8 mouse cellular contexts compared by ENCODE assay signal in the genomic region with DNA sequence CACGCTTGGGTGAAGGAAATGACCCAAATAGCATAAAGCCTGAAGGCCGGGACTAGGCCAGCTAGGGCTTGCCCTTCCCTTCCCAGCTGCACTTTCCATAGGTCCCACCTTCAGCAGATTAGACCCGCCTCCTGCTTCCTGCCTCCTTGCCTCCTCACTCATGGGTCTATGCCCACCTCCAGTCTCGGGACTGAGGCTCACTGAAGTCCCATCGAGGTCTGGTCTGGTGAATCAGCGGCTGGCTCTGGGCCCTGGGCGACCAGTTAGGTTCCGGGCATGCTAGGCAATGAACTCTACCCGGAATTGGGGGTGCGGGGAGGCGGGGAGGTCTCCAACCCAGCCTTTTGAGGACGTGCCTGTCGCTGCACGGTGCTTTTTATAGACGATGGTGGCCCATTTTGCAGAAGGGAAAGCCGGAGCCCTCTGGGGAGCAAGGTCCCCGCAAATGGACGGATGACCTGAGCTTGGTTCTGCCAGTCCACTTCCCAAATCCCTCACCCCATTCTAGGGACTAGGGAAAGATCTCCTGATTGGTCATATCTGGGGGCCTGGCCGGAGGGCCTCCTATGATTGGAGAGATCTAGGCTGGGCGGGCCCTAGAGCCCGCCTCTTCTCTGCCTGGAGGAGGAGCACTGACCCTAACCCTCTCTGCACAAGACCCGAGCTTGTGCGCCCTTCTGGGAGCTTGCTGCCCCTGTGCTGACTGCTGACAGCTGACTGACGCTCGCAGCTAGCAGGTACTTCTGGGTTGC. TPM values are rescaled to one million over a fixed set of nuclear protein-coding genes. Genes with fewer than 3 reads are reported as not detected.
DNase-seq lines count a peak whose midpoint lies in the region; ATAC-seq and TF ChIP-seq lines count a peak whose summit lies in the region.

No protein-coding gene starts in this region.

- H3K4me2 ChIP-seq in stomach, postnatal 0 days (replicated peaks; ENCODE audit: low read depth), result peak overlapping the region; percentile 61

- TF ChIP-seq EP300 in stomach, postnatal 0 days (optimal IDR thresholded peaks at IDR 0.05), result no peak

- peak overlapping the region; percentile 84 for H3K27ac ChIP-seq in layer of hippocampus, adult 2 months
- peak overlapping the region; percentile 53; the same call in 1 of the 2 replicates for H3K27ac ChIP-seq in stomach, postnatal 0 days (replicated peaks)

- H3K9ac ChIP-seq in stomach, postnatal 0 days (ENCODE audit: low read length), result peak overlapping the region; percentile 51; the same call in 1 of the 2 replicates

- no peaks in the 10 kb centered on the region; the same call in 1 of the 2 replicates for H3K27me3 ChIP-seq in erythroblast, embryonic 14.5 days (ENCODE audit: control insufficient read depth)
- H3K27me3 ChIP-seq in megakaryocyte, embryonic 14.5 days (replicated peaks), result peaks cover 40% of the 10 kb centered on the region
- no peaks in the 10 kb centered on the region for H3K27me3 ChIP-seq in stomach, postnatal 0 days (ENCODE audit: control insufficient read depth, insufficient read depth, low read length)

- peak overlapping the region; percentile 36 for H3K4me3 ChIP-seq in erythroblast, embryonic 14.5 days (replicated peaks)
- H3K4me3 ChIP-seq in layer of hippocampus, adult 2 months, result peak overlapping the region; percentile 42
- peak overlapping the region; percentile 90 for H3K4me3 ChIP-seq in megakaryocyte, embryonic 14.5 days (replicated peaks)
- H3K4me3 ChIP-seq in stomach, postnatal 0 days (ENCODE audit: low read depth, low read length), result peak overlapping the region; percentile 39

- peak; percentile 90 for ATAC-seq in stomach, postnatal 0 days (ENCODE audit: low FRiP score, low TSS enrichment)

- TF ChIP-seq CTCF in layer of hippocampus, adult 2 months (conservative IDR thresholded peaks at IDR 0.05), result no peak
- TF ChIP-seq CTCF in stomach, postnatal 0 days (IDR thresholded peaks at IDR 0.05; ENCODE audit: low read depth), result no peak

- peak; percentile 19 for DNase-seq in CD4-positive helper T cell, adult 2 months (ENCODE audit: low read depth, low spot score)
- DNase-seq in adrenal gland, adult (ENCODE audit: inconsistent age in 2 of 2, low spot score in 1 of 2), result peak; percentile 84 to 95
- DNase-seq in heart, postnatal 4 days, result peak; percentile 22
- DNase-seq in layer of hippocampus, adult 2 months (ENCODE audit: low spot score in 2 of 2), result peak; percentile 25 to 37
- DNase-seq in stomach, postnatal 0 days (ENCODE audit: low spot score), result peak; percentile 75
- DNase-seq in B cell, adult 2 months, result no peak

- peaks cover 4% of the 10 kb centered on the region for H3K4me1 ChIP-seq in erythroblast, embryonic 14.5 days (ENCODE audit: control insufficient read depth)
- H3K4me1 ChIP-seq in megakaryocyte, embryonic 14.5 days, result peaks cover 62% of the 10 kb centered on the region
- H3K4me1 ChIP-seq in stomach, postnatal 0 days (replicated peaks; ENCODE audit: control insufficient read depth, insufficient read depth), result no peaks in the 10 kb centered on the region

- H3K9me3 ChIP-seq in erythroblast, embryonic 14.5 days (ENCODE audit: control insufficient read depth, low read length), result no peaks in the 10 kb centered on the region
- H3K9me3 ChIP-seq in megakaryocyte, embryonic 14.5 days, result no peaks in the 10 kb centered on the region
- H3K9me3 ChIP-seq in stomach, postnatal 0 days (ENCODE audit: control insufficient read depth, low read length), result no peaks in the 10 kb centered on the region

- 13% methylated on average over 25 of the region's 25 CpGs for WGBS in stomach, postnatal 0 days

- no peaks in the 10 kb centered on the region for H3K36me3 ChIP-seq in erythroblast, embryonic 14.5 days (ENCODE audit: control insufficient read depth)
- peaks cover 4% of the 10 kb centered on the region for H3K36me3 ChIP-seq in megakaryocyte, embryonic 14.5 days (replicated peaks; ENCODE audit: low read length)
- H3K36me3 ChIP-seq in stomach, postnatal 0 days (ENCODE audit: control insufficient read depth, insufficient read depth, low read length), result no peaks in the 10 kb centered on the region

RNA-seq across cellular contexts. Expression of gene Slc41a3, which starts 54.2 kb away (rescaled TPM):
- 15.7 and 16.6 TPM in 2 replicates for polyA plus RNA-seq in erythroblast, embryonic 14.5 days (2012)
- total RNA-seq in heart, postnatal 4 days (2021), result 10 to 100 TPM; 19.4 to 19.8 TPM
- total RNA-seq in layer of hippocampus, adult 2 months (2021), result 1 to 10 TPM; 4.0 to 4.1 TPM
- 13.2 and 31.2 TPM in 2 replicates for polyA plus RNA-seq in megakaryocyte, embryonic 14.5 days (2012; ENCODE audit: insufficient read depth, low replicate concordance)
- polyA plus RNA-seq in stomach, postnatal 0 days (2015; fragmentation: Nextera tagmentation; extraction: Ambion mirVana), result 4.1 and 4.3 TPM in 2 replicates

Comparison
In these comparisons a context has a peak if more than half of its experiments do, and no peak if none do; other contexts are left out.
1. DNase-seq: peak in CD4-positive helper T cell, adult 2 months (single experiment), adrenal gland, adult (2 of 2), heart, postnatal 4 days (single experiment), layer of hippocampus, adult 2 months (2 of 2) and stomach, postnatal 0 days (single experiment); none in B cell, adult 2 months (0 of 2).
2. H3K4me3 ChIP-seq: peak in every context shown above with its lines; median percentile 90 in megakaryocyte, embryonic 14.5 days; 42 in layer of hippocampus, adult 2 months; 39 in stomach, postnatal 0 days; 36 in erythroblast, embryonic 14.5 days.